Mouse (Mus musculus): Measurements from ENCODE around the gene Fndc11.
"Not testable (repeated sequence)": the region's sequence is repeated elsewhere in the genome, so short reads cannot be mapped to it uniquely, and the experiment has no call there.

DNA sequence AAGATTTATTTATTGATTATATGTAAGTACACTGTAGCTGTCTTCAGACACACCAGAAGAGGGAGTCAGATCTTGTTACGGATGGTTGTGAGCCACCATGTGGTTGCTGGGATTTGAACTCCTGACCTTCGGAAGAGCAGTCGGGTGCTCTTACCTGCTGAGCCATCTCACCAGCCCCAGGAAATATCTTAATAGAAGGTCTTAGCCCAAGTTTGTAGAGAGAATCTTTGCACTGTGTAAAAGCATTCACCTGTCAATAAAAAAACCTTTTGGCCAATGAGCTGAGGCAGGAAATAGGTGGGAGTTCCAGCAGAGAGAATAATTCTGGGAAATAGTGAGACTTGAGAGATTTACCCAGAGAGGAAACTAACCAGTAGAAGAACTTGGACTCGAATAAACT is 28.4 kb upstream of the Fndc11 start:
- not testable (repeated sequence) for TF ChIP-seq CTCF (IDR thresholded peaks at IDR 0.05; ENCODE audit: borderline replicate concordance, extremely low read depth, insufficient read depth, insufficient read length); POLR2A (IDR thresholded peaks at IDR 0.05; ENCODE audit: borderline replicate concordance, extremely low read depth, insufficient read depth, insufficient read length, poor library complexity, severe bottlenecking)
